Mouse (Mus musculus): ENCODE measurements around the gene Tex264.

- TF ChIP-seq CTCF (conservative IDR thresholded peaks at IDR 0.05; ENCODE audit: low read length) (no peak), NANOG (IDR thresholded peaks at IDR 0.05; ENCODE audit: borderline replicate concordance, low read length) (no peak), POU5F1 (IDR thresholded peaks at IDR 0.05; ENCODE audit: borderline replicate concordance, low read length) (no peak)
Measured at GRCm38 (mm10) chr9:106684918-106685248, 844 bp downstream of the Tex264 start.

All from E14TG2a.4 (cell line).